Comparison of ENCODE assay signal across 11 mouse cellular contexts in the genomic region with DNA sequence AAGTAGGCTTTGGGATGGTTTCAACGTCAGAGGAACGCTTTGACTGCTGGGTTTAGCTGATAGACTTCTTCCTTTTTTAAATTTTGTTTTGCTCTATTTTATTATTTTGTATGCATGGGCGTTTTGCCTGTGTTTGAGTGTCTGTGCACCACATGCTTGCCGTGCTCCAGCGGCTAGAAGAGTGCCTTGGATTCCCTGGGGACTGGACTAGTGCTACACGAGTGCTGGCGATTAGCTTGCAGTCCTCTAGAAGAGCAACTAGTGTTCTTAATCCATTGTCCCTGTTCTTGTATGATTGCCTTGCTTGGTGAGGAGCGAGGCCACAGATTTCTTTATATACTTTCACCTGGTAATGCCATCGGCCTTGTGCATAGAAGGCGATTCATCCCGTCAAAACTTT.
DNase-seq lines count a peak whose midpoint lies in the region; ATAC-seq lines count a peak whose summit lies in the region.
"Had no signal": no experiment of that assay in that cellular context is flagged by ENCODE, and none has a peak within 500 bp of the region (broad histone marks: within the 10 kb centered on the region; RNA-seq: fewer than 3 reads in every experiment).

No protein-coding gene starts in this region.

- H3K27ac ChIP-seq in kidney, embryonic 15.5 days, result peak overlapping the region; percentile 58
- no peak overlapping the region for H3K27ac ChIP-seq in midbrain, embryonic 14.5 days (replicated peaks; ENCODE audit: low read depth, low read length)

- no peak for ATAC-seq in kidney, embryonic 15.5 days (replicated peaks; ENCODE audit: low FRiP score)
- no peak for ATAC-seq in midbrain, embryonic 14.5 days (ENCODE audit: low FRiP score, low TSS enrichment)

- no peaks in the 10 kb centered on the region for H3K9me3 ChIP-seq in kidney, embryonic 15.5 days (replicated peaks)
- no peaks in the 10 kb centered on the region for H3K9me3 ChIP-seq in midbrain, embryonic 14.5 days (ENCODE audit: control insufficient read depth, low read length)

- H3K27me3 ChIP-seq in kidney, embryonic 15.5 days, result no peaks in the 10 kb centered on the region
- no peaks in the 10 kb centered on the region for H3K27me3 ChIP-seq in midbrain, embryonic 14.5 days (ENCODE audit: control insufficient read depth, insufficient read depth, low read length)

- H3K36me3 ChIP-seq in kidney, embryonic 15.5 days, result peaks cover 25% of the 10 kb centered on the region
- H3K36me3 ChIP-seq in midbrain, embryonic 14.5 days (ENCODE audit: control insufficient read depth, insufficient read depth, low read length), result peaks cover 10% of the 10 kb centered on the region

- peaks cover 65% of the 10 kb centered on the region for H3K4me1 ChIP-seq in kidney, embryonic 15.5 days
- H3K4me1 ChIP-seq in midbrain, embryonic 14.5 days (ENCODE audit: control insufficient read depth, insufficient read depth, low read length), result peaks cover 40% of the 10 kb centered on the region

- no peak overlapping the region for H3K9ac ChIP-seq in kidney, embryonic 15.5 days
- H3K9ac ChIP-seq in midbrain, embryonic 14.5 days (replicated peaks; ENCODE audit: low read length), result no peak overlapping the region

- no peak for DNase-seq in kidney, adult 11 months
- peak; percentile 62 for DNase-seq in embryo, embryonic 10 days (ENCODE audit: low spot score)
- DNase-seq in heart, adult 9 months (ENCODE audit: low spot score in 2 of 2), result peak; percentile 25 to 39
- DNase-seq in midbrain, embryonic 14.5 days, result peak; percentile 59
- DNase-seq in right cerebral cortex, adult 2 months (ENCODE audit: low spot score in 2 of 2), result no peak
- no peak for DNase-seq in ovary, postnatal 36 days (ENCODE audit: low spot score)
- no peak for DNase-seq in urinary bladder, postnatal 10 days (ENCODE audit: low spot score)
- DNase-seq: adrenal gland, postnatal 14 days; left cerebral cortex, postnatal 4 days; spleen, adult 18-20 months had no signal

- H3K4me3 ChIP-seq in kidney, embryonic 15.5 days (replicated peaks), result no peak overlapping the region
- no peak overlapping the region for H3K4me3 ChIP-seq in midbrain, embryonic 14.5 days (replicated peaks; ENCODE audit: low read depth, low read length)

- WGBS in kidney, embryonic 15.5 days, result 56% methylated on average over 11 of the region's 11 CpGs
- WGBS in midbrain, embryonic 14.5 days, result 44% methylated on average over 11 of the region's 11 CpGs

- H3K4me2 ChIP-seq in kidney, embryonic 15.5 days, result no peak overlapping the region
- no peak overlapping the region for H3K4me2 ChIP-seq in midbrain, embryonic 14.5 days (ENCODE audit: low read length)

Comparison
In these comparisons a context has a peak if more than half of its experiments do, and no peak if none do; other contexts are left out.
1. DNase-seq: peak in embryo, embryonic 10 days (single experiment), heart, adult 9 months (2 of 2) and midbrain, embryonic 14.5 days (single experiment); none in kidney, adult 11 months (single experiment), right cerebral cortex, adult 2 months (0 of 2), ovary, postnatal 36 days (single experiment) and urinary bladder, postnatal 10 days (single experiment).